Mouse (Mus musculus): ENCODE data around the gene Farp1. TPM values are rescaled to one million over a fixed set of nuclear protein-coding genes. Genes with fewer than 3 reads are reported as not detected.

The Farp1 gene
- total and polyA plus RNA-seq, 2 experiments = 4.2 to 8.6 TPM

- Histone ChIP-seq H3K4me1 (ENCODE audit: control insufficient read depth, insufficient read depth, low read length) (peaks cover 5% of the 10 kb centered on the region), H3K27ac (replicated peaks; ENCODE audit: insufficient read depth, low read depth, low read length) (no peak overlapping the region), H3K27me3 (ENCODE audit: control insufficient read depth, insufficient read depth, low read length) (no peaks in the 10 kb centered on the region), H3K9ac (ENCODE audit: low read depth, low read length) (no peak overlapping the region), H3K36me3 (ENCODE audit: control insufficient read depth, insufficient read depth, low read length) (no peaks in the 10 kb centered on the region), H3K79me2 (ENCODE audit: control insufficient read depth, insufficient read depth, low read length) (peaks cover 44% of the 10 kb centered on the region), H3K4me3 (ENCODE audit: insufficient read depth, low read depth, low read length) (no peak overlapping the region)
- no peak for DNase-seq (ENCODE audit: extremely low read depth, low read depth, low spot score)
- no peak for TF ChIP-seq POLR2A (IDR thresholded peaks at IDR 0.05; ENCODE audit: extremely low read depth, insufficient read depth, low read length)
- TF ChIP-seq CTCF (IDR thresholded peaks at IDR 0.05; ENCODE audit: low read depth, low read length) = no peak
- WGBS = 97% methylated on average over 1 of the region's 1 CpGs
Measured at GRCm38 (mm10) chr14:121058481-121058880, 23.5 kb downstream of the Farp1 start.

GRCm38 (mm10) chr14:121059266-121059665 lies 24.3 kb downstream of the Farp1 start:
- no peaks in the 10 kb centered on the region for H3K27me3 ChIP-seq (ENCODE audit: control insufficient read depth, insufficient read depth, low read length)
- no peaks in the 10 kb centered on the region; the same call in 1 of the 2 replicates for H3K4me1 ChIP-seq (ENCODE audit: control insufficient read depth, insufficient read depth, low read length)
- TF ChIP-seq CTCF (IDR thresholded peaks at IDR 0.05; ENCODE audit: low read depth, low read length) = no peak
- TF ChIP-seq POLR2A (IDR thresholded peaks at IDR 0.05; ENCODE audit: extremely low read depth, insufficient read depth, low read length) = no peak
- H3K9ac ChIP-seq (ENCODE audit: low read depth, low read length) = no peak overlapping the region
- no peak overlapping the region for H3K27ac ChIP-seq (replicated peaks; ENCODE audit: insufficient read depth, low read depth, low read length)
- H3K4me3 ChIP-seq (ENCODE audit: insufficient read depth, low read depth, low read length) = no peak overlapping the region
- no peaks in the 10 kb centered on the region for H3K36me3 ChIP-seq (ENCODE audit: control insufficient read depth, insufficient read depth, low read length)
- WGBS = 75% methylated on average over 10 of the region's 10 CpGs
- no peak for DNase-seq (ENCODE audit: extremely low read depth, low read depth, low spot score)
- H3K79me2 ChIP-seq (ENCODE audit: control insufficient read depth, insufficient read depth, low read length) = peaks cover 48% of the 10 kb centered on the region

DNA sequence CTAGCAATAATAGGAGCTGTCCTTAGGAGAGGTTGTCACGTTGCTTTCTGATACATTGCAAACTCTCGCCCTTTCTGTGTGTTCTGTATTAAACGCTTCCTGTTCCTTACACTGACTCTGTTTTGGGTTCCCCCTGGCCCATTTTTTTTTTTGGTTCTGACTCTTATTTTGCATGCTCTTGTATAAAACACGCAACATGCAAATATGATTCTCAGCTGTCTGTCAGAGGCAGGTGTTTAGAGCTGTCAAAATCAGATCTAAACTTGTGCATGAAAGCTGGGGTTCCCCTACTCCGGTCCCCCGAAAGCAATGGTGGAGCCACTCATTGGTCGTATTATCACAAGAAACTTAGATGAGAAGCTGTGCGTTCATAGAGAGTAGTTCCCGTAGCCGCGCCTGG lies 25.5 kb downstream of the Farp1 start:
- 90% methylated on average over 11 of the region's 11 CpGs for WGBS
- Histone ChIP-seq H3K4me3 (ENCODE audit: insufficient read depth, low read depth, low read length) (no peak overlapping the region), H3K4me1 (ENCODE audit: control insufficient read depth, insufficient read depth, low read length) (no peaks in the 10 kb centered on the region; the same call in 1 of the 2 replicates), H3K27me3 (ENCODE audit: control insufficient read depth, insufficient read depth, low read length) (no peaks in the 10 kb centered on the region), H3K36me3 (ENCODE audit: control insufficient read depth, insufficient read depth, low read length) (no peaks in the 10 kb centered on the region), H3K79me2 (ENCODE audit: control insufficient read depth, insufficient read depth, low read length) (peaks cover 51% of the 10 kb centered on the region), H3K27ac (replicated peaks; ENCODE audit: insufficient read depth, low read depth, low read length) (no peak overlapping the region), H3K9ac (ENCODE audit: low read depth, low read length) (no peak overlapping the region)
- TF ChIP-seq POLR2A (IDR thresholded peaks at IDR 0.05; ENCODE audit: extremely low read depth, insufficient read depth, low read length) (no peak), CTCF (IDR thresholded peaks at IDR 0.05; ENCODE audit: low read depth, low read length) (no peak)
- no peak for DNase-seq (ENCODE audit: extremely low read depth, low read depth, low spot score)

DNA sequence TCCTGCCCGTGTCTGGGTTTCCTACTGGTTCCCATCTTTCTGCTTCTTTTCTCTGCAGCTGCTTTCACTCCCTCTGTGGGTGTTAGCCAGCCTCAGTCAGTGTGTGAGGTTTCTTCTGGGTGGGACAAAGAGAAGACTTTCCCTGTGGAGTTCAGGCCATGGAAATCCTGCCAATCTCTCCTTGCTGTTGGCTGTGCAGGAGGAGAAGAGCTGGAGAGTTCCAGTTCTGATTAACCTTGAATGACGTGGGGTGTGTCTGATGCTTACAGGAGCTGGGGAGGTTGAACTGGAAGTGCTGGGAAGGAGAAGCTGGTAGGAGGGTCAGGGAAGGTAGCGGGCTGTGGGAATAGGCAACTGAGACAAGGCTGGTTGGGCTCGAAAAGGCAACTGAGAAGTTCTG lies 26.7 kb downstream of the Farp1 start:
- 70% methylated on average over 4 of the region's 4 CpGs for WGBS
- peaks cover 43% of the 10 kb centered on the region for H3K79me2 ChIP-seq (ENCODE audit: control insufficient read depth, insufficient read depth, low read length)
- no peak overlapping the region for H3K4me3 ChIP-seq (ENCODE audit: insufficient read depth, low read depth, low read length)
- H3K4me1 ChIP-seq (ENCODE audit: control insufficient read depth, insufficient read depth, low read length) = no peaks in the 10 kb centered on the region
- no peak overlapping the region for H3K27ac ChIP-seq (replicated peaks; ENCODE audit: insufficient read depth, low read depth, low read length)
- no peaks in the 10 kb centered on the region for H3K36me3 ChIP-seq (ENCODE audit: control insufficient read depth, insufficient read depth, low read length)
- no peak overlapping the region for H3K9ac ChIP-seq (ENCODE audit: low read depth, low read length)
- no peak for DNase-seq (ENCODE audit: extremely low read depth, low read depth, low spot score)
- TF ChIP-seq CTCF (IDR thresholded peaks at IDR 0.05; ENCODE audit: low read depth, low read length) = no peak
- TF ChIP-seq POLR2A (IDR thresholded peaks at IDR 0.05; ENCODE audit: extremely low read depth, insufficient read depth, low read length) = no peak
- no peaks in the 10 kb centered on the region for H3K27me3 ChIP-seq (ENCODE audit: control insufficient read depth, insufficient read depth, low read length)

DNA sequence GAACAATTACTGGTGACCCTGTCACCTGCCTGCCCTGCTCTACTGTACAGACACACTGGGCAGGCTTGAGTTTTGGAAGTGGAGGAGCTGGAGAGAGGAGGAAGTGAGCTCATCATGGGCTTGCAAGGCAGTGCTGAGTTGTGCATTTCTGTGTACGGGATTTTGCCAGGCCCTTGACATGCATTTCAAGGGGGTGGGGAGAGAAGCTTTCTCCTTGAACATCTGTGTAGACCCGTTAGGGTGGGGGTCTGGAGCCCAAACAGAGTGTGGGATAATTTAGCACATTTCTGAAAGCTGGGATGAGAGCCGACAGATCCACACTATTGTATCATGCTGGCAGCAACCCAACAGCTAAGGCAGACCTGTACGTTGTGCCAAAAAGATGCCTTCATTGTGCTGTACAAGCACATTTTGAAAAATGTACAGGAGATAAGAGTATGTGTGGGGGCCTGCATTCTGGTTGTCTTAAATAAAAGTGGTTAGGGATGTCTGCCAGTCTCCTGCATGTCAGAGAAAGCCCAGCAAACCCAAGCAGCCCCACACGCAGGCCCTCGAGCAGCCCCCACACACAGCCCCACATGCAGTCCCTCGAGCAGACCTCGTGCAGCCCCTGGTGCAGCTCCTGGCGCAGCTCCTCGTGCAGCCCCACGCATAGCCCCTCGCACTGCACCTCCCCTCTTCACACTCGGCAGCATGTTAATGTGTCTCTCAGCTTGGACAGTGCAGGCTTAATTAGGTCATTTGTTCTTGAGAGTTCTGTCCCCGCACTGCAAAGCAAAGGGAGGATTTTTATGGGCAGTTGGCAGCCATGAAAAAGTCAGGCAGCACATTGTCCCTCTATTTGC lies 27.5 kb downstream of the Farp1 start:
- Histone ChIP-seq H3K36me3 (ENCODE audit: control insufficient read depth, insufficient read depth, low read length) (no peaks in the 10 kb centered on the region), H3K27me3 (ENCODE audit: control insufficient read depth, insufficient read depth, low read length) (no peaks in the 10 kb centered on the region), H3K9ac (ENCODE audit: low read depth, low read length) (no peak overlapping the region), H3K79me2 (ENCODE audit: control insufficient read depth, insufficient read depth, low read length) (peaks cover 37% of the 10 kb centered on the region), H3K4me3 (ENCODE audit: insufficient read depth, low read depth, low read length) (no peak overlapping the region), H3K27ac (replicated peaks; ENCODE audit: insufficient read depth, low read depth, low read length) (no peak overlapping the region), H3K4me1 (ENCODE audit: control insufficient read depth, insufficient read depth, low read length) (no peaks in the 10 kb centered on the region)
- no peak for DNase-seq (ENCODE audit: extremely low read depth, low read depth, low spot score)
- WGBS = 68% methylated on average over 14 of the region's 14 CpGs
- TF ChIP-seq POLR2A (IDR thresholded peaks at IDR 0.05; ENCODE audit: extremely low read depth, insufficient read depth, low read length) (no peak), CTCF (IDR thresholded peaks at IDR 0.05; ENCODE audit: low read depth, low read length) (no peak)

DNA sequence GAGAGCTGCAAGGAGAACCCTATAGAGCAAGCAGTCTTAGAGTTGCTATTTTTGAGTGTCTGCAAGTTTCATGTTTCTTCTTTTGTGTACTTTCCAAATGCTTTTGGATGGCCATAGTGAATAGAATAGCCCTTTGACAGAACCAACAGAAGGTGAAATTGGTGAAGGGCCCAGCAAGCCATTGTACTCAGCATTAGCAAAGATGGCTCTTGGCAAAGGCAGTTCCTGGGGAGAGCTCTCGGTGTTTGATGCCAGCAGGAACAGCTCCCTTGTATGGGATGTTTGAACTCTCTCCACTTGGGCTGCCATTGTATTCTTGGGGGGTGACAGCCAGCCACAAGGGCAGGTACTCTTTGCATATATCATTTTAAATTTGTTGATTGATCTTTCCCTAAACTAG lies 29.7 kb downstream of the Farp1 start:
- Histone ChIP-seq H3K4me3 (ENCODE audit: insufficient read depth, low read depth, low read length) (no peak overlapping the region), H3K27me3 (ENCODE audit: control insufficient read depth, insufficient read depth, low read length) (no peaks in the 10 kb centered on the region), H3K36me3 (ENCODE audit: control insufficient read depth, insufficient read depth, low read length) (no peaks in the 10 kb centered on the region), H3K4me1 (ENCODE audit: control insufficient read depth, insufficient read depth, low read length) (no peaks in the 10 kb centered on the region), H3K9ac (ENCODE audit: low read depth, low read length) (no peak overlapping the region), H3K79me2 (ENCODE audit: control insufficient read depth, insufficient read depth, low read length) (peaks cover 32% of the 10 kb centered on the region), H3K27ac (replicated peaks; ENCODE audit: insufficient read depth, low read depth, low read length) (no peak overlapping the region)
- DNase-seq (ENCODE audit: extremely low read depth, low read depth, low spot score) = no peak
- no peak for TF ChIP-seq CTCF (IDR thresholded peaks at IDR 0.05; ENCODE audit: low read depth, low read length)
- no peak for TF ChIP-seq POLR2A (IDR thresholded peaks at IDR 0.05; ENCODE audit: extremely low read depth, insufficient read depth, low read length)
- WGBS = 84% methylated on average over 1 of the region's 1 CpGs
